Mouse (Mus musculus) limb, embryonic 11.5 days (tissue): ENCODE results near the gene Nlrc5. TPM values are rescaled to one million over a fixed set of nuclear protein-coding genes. Genes with fewer than 3 reads are reported as not detected.

Source experiments
- ATAC-seq: fragments of 200-750 bp; cut with Nextera tagmentation; 2 replicates; pipeline ENCODE4 v1.8.0; 2017; ENCODE audit warnings: low read depth; ENCODE audit not compliant: insufficient number of reproducible peaks, low FRiP score, low TSS enrichment
- DNase-seq: peaks from one replicate; pipeline ENCODE4 v3.0.0-alpha.2; 2015; ENCODE audit warnings: low spot score
- H3K27ac ChIP-seq: fragments of 300-500 bp; sonication (generic); replicated peaks from 2 replicates; pipeline ENCODE4 v1.5.1; 2014; ENCODE audit warnings: low read depth, mild to moderate bottlenecking, low read length
- H3K27me3 ChIP-seq: fragments of 300-500 bp; sonication (generic); 2 replicates; pipeline ENCODE4 v1.6.1; 2014; ENCODE audit warnings: mild to moderate bottlenecking, low read length, mixed read lengths; ENCODE audit not compliant: control insufficient read depth, insufficient read depth
- H3K36me3 ChIP-seq: fragments of 300-500 bp; sonication (generic); 2 replicates; pipeline ENCODE4 v1.6.1; 2014; ENCODE audit warnings: mild to moderate bottlenecking, low read length, moderate library complexity, mixed read lengths; ENCODE audit not compliant: control insufficient read depth, insufficient read depth
- H3K4me1 ChIP-seq: fragments of 300-500 bp; sonication (generic); 2 replicates; pipeline ENCODE4 v1.6.1; 2014; ENCODE audit warnings: low read length, mixed read lengths; ENCODE audit not compliant: control insufficient read depth, insufficient read depth
- H3K4me2 ChIP-seq: fragments of 300-500 bp; sonication (generic); 2 replicates; pipeline ENCODE4 v1.6.1; 2014; ENCODE audit warnings: low read depth, mild to moderate bottlenecking, moderate library complexity; ENCODE audit not compliant: severe bottlenecking
- H3K4me3 ChIP-seq: fragments of 300-500 bp; sonication (generic); 2 replicates; pipeline ENCODE4 v1.5.1; 2014; ENCODE audit warnings: low read depth, low read length
- H3K9ac ChIP-seq: fragments of 300-500 bp; sonication (generic); 2 replicates; pipeline ENCODE4 v1.6.1; 2014; ENCODE audit warnings: mild to moderate bottlenecking, low read length
- H3K9me3 ChIP-seq: fragments of 300-500 bp; sonication (generic); 2 replicates; pipeline ENCODE4 v1.6.1; 2016; ENCODE audit warnings: low read length; ENCODE audit not compliant: control insufficient read depth
- WGBS: fragments of 180-500 bp; shearing (Covaris S2); extraction: QIAGEN DNeasy Blood & Tissue Kit; methylation state at CpG from one replicate; pipeline ENCODE4 v1.1.7; 2014; 5-methylcytosine and 5-hydroxymethylcytosine counted together
- polyA plus RNA-seq: library from polyadenylated mRNA; unstranded; fragments of >200 nt; fragmentation: Nextera tagmentation; extraction: Ambion mirVana; gene quantifications from 2 replicates; pipeline ENCODE4 v1.2.1, GENCODE M21; 2014

Nlrc5 gene
- 0.24 TPM in 1 of 2 replicates, not detected in the other for polyA plus RNA-seq

GRCm38 (mm10) chr8:94433981-94434466 is at the start of gene Nlrc5:
Gene Nlrc5 (plus strand): TSS chr8:94434356.
- no peak within 1 kb of the TSS for H3K27ac ChIP-seq
- DNase-seq (peak; percentile 66), ATAC-seq (no peak)
- 1% methylated on average over 29 of the region's 29 CpGs for WGBS
- no peaks in the 10 kb centered on the region for H3K9me3 ChIP-seq
- peaks cover 7% of the 10 kb centered on the region; the same call in 1 of the 2 replicates for H3K27me3 ChIP-seq
- H3K4me1 ChIP-seq, result no peaks in the 10 kb centered on the region
- H3K4me2 ChIP-seq, result peak within 1 kb of the TSS; percentile 85
- H3K4me3 ChIP-seq, result peak within 1 kb of the TSS; percentile 35
- H3K36me3 ChIP-seq, result no peaks in the 10 kb centered on the region
- no peak within 1 kb of the TSS for H3K9ac ChIP-seq

GRCm38 (mm10) chr8:94385506-94386213 is 48.5 kb upstream of the Nlrc5 start:
- Histone ChIP-seq H3K4me1 (peaks cover 3% of the 10 kb centered on the region; the same call in 1 of the 2 replicates), H3K27ac (0 out of 2 replicates have a peak overlapping the region, but pooled peaks have one; percentile 62), H3K9ac (peak overlapping the region; percentile 87), H3K27me3 (no peaks in the 10 kb centered on the region), H3K36me3 (peaks cover 7% of the 10 kb centered on the region; the same call in 1 of the 2 replicates), H3K4me2 (peak overlapping the region; percentile 86), H3K4me3 (peak overlapping the region; percentile 79), H3K9me3 (no peaks in the 10 kb centered on the region)
- no peak for DNase-seq
- peak; percentile 24; the same call in 1 of the 2 replicates for ATAC-seq
- WGBS, result 25% methylated on average over 20 of the region's 20 CpGs

- WGBS, result 0% methylated on average over 53 of the region's 65 CpGs
- peak; percentile 98 for ATAC-seq
- peak within 1 kb of the TSS; percentile 79 for H3K4me3 ChIP-seq
Measured at GRCm38 (mm10) chr8:94386214-94387026, 47.7 kb upstream of the Nlrc5 start, which contains the start of gene Herpud1. Gene Herpud1 (plus strand): TSS chr8:94386438.

GRCm38 (mm10) chr8:94387027-94387684 is 47.0 kb upstream of the Nlrc5 start:
- no peaks in the 10 kb centered on the region for H3K9me3 ChIP-seq
- ATAC-seq (0 out of 2 replicates have a peak, but pooled peaks have one; percentile 22), DNase-seq (peak; percentile 83)
- WGBS, result under 1% methylated on average over 25 of the region's 25 CpGs
- H3K27ac ChIP-seq, result no peak overlapping the region
- peak overlapping the region; percentile 86 for H3K4me2 ChIP-seq
- H3K4me1 ChIP-seq, result peaks cover 3% of the 10 kb centered on the region; the same call in 1 of the 2 replicates
- peak overlapping the region; percentile 87 for H3K9ac ChIP-seq
- H3K4me3 ChIP-seq, result peak overlapping the region; percentile 79
- H3K27me3 ChIP-seq, result no peaks in the 10 kb centered on the region
- peaks cover 17% of the 10 kb centered on the region for H3K36me3 ChIP-seq

More at GRCm38 (mm10) chr8:94386214-94387026, 47.7 kb upstream of the Nlrc5 start, which contains the start of gene Herpud1:
- DNase-seq, result peak; percentile 96
- 0 out of 2 replicates have a peak within 1 kb of the TSS, but pooled peaks have one; percentile 62 for H3K27ac ChIP-seq
- H3K9me3 ChIP-seq, result no peaks in the 10 kb centered on the region
- peak within 1 kb of the TSS; percentile 87 for H3K9ac ChIP-seq
- peak within 1 kb of the TSS; percentile 86 for H3K4me2 ChIP-seq
- no peaks in the 10 kb centered on the region for H3K27me3 ChIP-seq
- H3K4me1 ChIP-seq, result peaks cover 3% of the 10 kb centered on the region; the same call in 1 of the 2 replicates
- H3K36me3 ChIP-seq, result peaks cover 13% of the 10 kb centered on the region

- 38% methylated on average over 6 of the region's 6 CpGs for WGBS
- H3K36me3 ChIP-seq, result peaks cover 19% of the 10 kb centered on the region
Measured at GRCm38 (mm10) chr8:94387785-94388184, 46.4 kb upstream of the Nlrc5 start.

GRCm38 (mm10) chr8:94389531-94389930 is 44.6 kb upstream of the Nlrc5 start:
- no peak for ATAC-seq
- peaks cover 3% of the 10 kb centered on the region; the same call in 1 of the 2 replicates for H3K4me1 ChIP-seq
- no peak overlapping the region for H3K4me3 ChIP-seq
- no peaks in the 10 kb centered on the region for H3K27me3 ChIP-seq
- H3K36me3 ChIP-seq, result peaks cover 20% of the 10 kb centered on the region
- no peak for DNase-seq
- H3K9me3 ChIP-seq, result no peaks in the 10 kb centered on the region
- H3K9ac ChIP-seq, result no peak overlapping the region
- H3K27ac ChIP-seq, result no peak overlapping the region
- WGBS, result 95% methylated on average over 6 of the region's 6 CpGs
- no peak overlapping the region for H3K4me2 ChIP-seq

More at GRCm38 (mm10) chr8:94387785-94388184, 46.4 kb upstream of the Nlrc5 start:
- no peak for DNase-seq
- Histone ChIP-seq H3K9ac (peak overlapping the region; percentile 87), H3K4me3 (peak overlapping the region; percentile 79), H3K4me2 (peak overlapping the region; percentile 86), H3K27ac (no peak overlapping the region), H3K9me3 (no peaks in the 10 kb centered on the region), H3K4me1 (peaks cover 3% of the 10 kb centered on the region; the same call in 1 of the 2 replicates), H3K27me3 (no peaks in the 10 kb centered on the region)
- ATAC-seq, result no peak

GRCm38 (mm10) chr8:94390429-94390828 is 43.7 kb upstream of the Nlrc5 start:
- H3K27me3 ChIP-seq, result no peaks in the 10 kb centered on the region
- H3K4me2 ChIP-seq, result no peak overlapping the region
- H3K9ac ChIP-seq, result no peak overlapping the region
- ATAC-seq, result no peak
- H3K4me3 ChIP-seq, result no peak overlapping the region
- DNase-seq, result no peak
- 90% methylated on average over 6 of the region's 6 CpGs for WGBS
- H3K4me1 ChIP-seq, result peaks cover 3% of the 10 kb centered on the region; the same call in 1 of the 2 replicates
- no peak overlapping the region for H3K27ac ChIP-seq
- H3K9me3 ChIP-seq, result no peaks in the 10 kb centered on the region
- H3K36me3 ChIP-seq, result peaks cover 23% of the 10 kb centered on the region
